Mouse (Mus musculus) heart, postnatal 0 days (tissue): ENCODE data around the gene Fbxl7. TPM values are rescaled to one million over a fixed set of nuclear protein-coding genes. Genes with fewer than 3 reads are reported as not detected.

Experiments used
- ATAC-seq: fragments of 200-750 bp; cut with Nextera tagmentation; 2 replicates; pipeline ENCODE4 v1.8.0; 2017; ENCODE audit warnings: low read depth, moderate number of reproducible peaks, moderate library complexity; ENCODE audit not compliant: insufficient read depth
- DNase-seq: peaks from one replicate; pipeline ENCODE4 v3.0.0-alpha.2; 2016; ENCODE audit warnings: low spot score
- H3K27ac ChIP-seq: fragments of 300-500 bp; sonication (generic); 2 replicates; pipeline ENCODE4 v1.5.1; 2014; ENCODE audit warnings: low read depth, mild to moderate bottlenecking
- H3K27me3 ChIP-seq: fragments of 300-500 bp; sonication (generic); 2 replicates; pipeline ENCODE4 v1.6.1; 2014; ENCODE audit warnings: low read length, mixed read lengths; ENCODE audit not compliant: control insufficient read depth, insufficient read depth
- H3K36me3 ChIP-seq: fragments of 300-500 bp; sonication (generic); replicated peaks from 2 replicates; pipeline ENCODE4 v1.6.1; 2014; ENCODE audit warnings: low read length, mixed read lengths; ENCODE audit not compliant: control insufficient read depth, insufficient read depth
- H3K4me1 ChIP-seq: fragments of 300-500 bp; sonication (generic); 2 replicates; pipeline ENCODE4 v1.6.1; 2014; ENCODE audit warnings: antibody characterized with exemption; ENCODE audit not compliant: control insufficient read depth, insufficient read depth
- H3K4me2 ChIP-seq: fragments of 300-500 bp; sonication (generic); 2 replicates; pipeline ENCODE4 v1.6.1; 2014; ENCODE audit warnings: low read depth, mild to moderate bottlenecking, low read length, moderate library complexity
- H3K4me3 ChIP-seq: fragments of 300-500 bp; sonication (generic); 2 replicates; pipeline ENCODE4 v1.5.1; 2014; ENCODE audit warnings: low read depth, low read length
- H3K9ac ChIP-seq: fragments of 300-500 bp; sonication (generic); replicated peaks from 2 replicates; pipeline ENCODE4 v1.6.1; 2014; ENCODE audit warnings: low read depth, low read length, mixed read lengths
- H3K9me3 ChIP-seq: fragments of 300-500 bp; sonication (generic); replicated peaks from 2 replicates; pipeline ENCODE4 v1.6.1; 2016; ENCODE audit warnings: low read length; ENCODE audit not compliant: control insufficient read depth
- CTCF ChIP-seq: IDR thresholded peaks from 2 replicates; pipeline ENCODE4 v1.5.1; 2016; ENCODE audit warnings: antibody characterized with exemption, control low read depth, low read depth
- EP300 ChIP-seq: IDR thresholded peaks from 2 replicates; pipeline ENCODE4 v1.6.1; 2016; ENCODE audit warnings: antibody characterized with exemption, low read depth
- WGBS: fragments of 180-500 bp; shearing (Covaris S2); extraction: QIAGEN DNeasy Blood & Tissue Kit; methylation state at CpG from one replicate; pipeline ENCODE4 v1.1.7; 2014; 5-methylcytosine and 5-hydroxymethylcytosine counted together
- polyA plus RNA-seq: library from polyadenylated mRNA; unstranded; fragments of >200 nt; fragmentation: Nextera tagmentation; extraction: Ambion mirVana; gene quantifications from 2 replicates; pipeline ENCODE4 v1.2.1, GENCODE M21; 2015
- total RNA-seq: library from RNA; depleted of rRNA; stranded (reverse); fragments of >200 nt; gene quantifications from 2 replicates; pipeline ENCODE4 v1.2.3, GENCODE M21; 2014; ENCODE audit warnings: low replicate concordance; rRNA removed

The Fbxl7 gene
- total RNA-seq: 6.8 and 7.4 TPM in 2 replicates
- 3.1 and 4.0 TPM in 2 replicates for polyA plus RNA-seq

- Histone ChIP-seq H3K4me3 (peak within 1 kb of the TSS; percentile 77), H3K4me1 (no peaks in the 10 kb centered on the region; the same call in 1 of the 2 replicates), H3K27me3 (no peaks in the 10 kb centered on the region), H3K36me3 (no peaks in the 10 kb centered on the region), H3K27ac (peak within 1 kb of the TSS; percentile 92), H3K9me3 (no peaks in the 10 kb centered on the region), H3K4me2 (peak within 1 kb of the TSS; percentile 92), H3K9ac (peak within 1 kb of the TSS; percentile 73)
- DNase-seq: peak; percentile 79
- peak; percentile 87 for ATAC-seq
- TF ChIP-seq EP300 (no peak), CTCF (peak; percentile 39)
- WGBS: under 1% methylated on average over 48 of the region's 58 CpGs
Measured at GRCm38 (mm10) chr15:26895251-26895711, at the start of gene Fbxl7. Gene Fbxl7 (minus strand): TSS chr15:26895580.

DNA sequence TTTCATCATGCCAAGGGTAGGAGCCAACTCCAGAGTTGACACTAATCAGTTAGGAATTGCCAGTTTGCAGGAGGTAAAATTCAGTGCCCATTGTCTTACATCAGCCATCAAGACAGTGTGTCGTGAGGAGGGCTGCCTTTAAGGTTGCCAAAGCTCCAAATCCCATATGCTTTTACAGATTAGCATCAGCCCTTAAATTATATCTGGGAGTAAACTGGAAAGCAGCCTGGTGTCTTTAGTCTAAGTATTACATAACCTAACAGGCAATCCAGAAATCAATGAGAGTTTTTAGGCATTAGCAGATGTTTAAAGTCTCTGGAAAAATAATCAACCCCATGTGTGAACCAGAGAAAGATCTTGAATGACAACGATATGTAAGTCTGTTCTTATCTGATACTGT, 26.6 kb upstream of the Fbxl7 start:
- no peak for DNase-seq
- no peak overlapping the region for H3K9ac ChIP-seq

GRCm38 (mm10) chr15:26913427-26913826, 18.0 kb upstream of the Fbxl7 start:
- H3K4me3 ChIP-seq: no peak overlapping the region
- no peak overlapping the region for H3K4me2 ChIP-seq
- no peak for TF ChIP-seq EP300
- TF ChIP-seq CTCF: no peak
- no peaks in the 10 kb centered on the region for H3K27me3 ChIP-seq
- ATAC-seq (no peak), DNase-seq (no peak)
- no peaks in the 10 kb centered on the region for H3K36me3 ChIP-seq
- no peak overlapping the region for H3K27ac ChIP-seq
- H3K9me3 ChIP-seq: no peaks in the 10 kb centered on the region
- no peak overlapping the region for H3K9ac ChIP-seq
- no peaks in the 10 kb centered on the region for H3K4me1 ChIP-seq

More for the DNA sequence above, 26.6 kb upstream of the Fbxl7 start:
- Histone ChIP-seq H3K27ac (no peak overlapping the region), H3K36me3 (no peaks in the 10 kb centered on the region), H3K4me1 (no peaks in the 10 kb centered on the region), H3K4me3 (no peak overlapping the region), H3K4me2 (no peak overlapping the region), H3K9me3 (no peaks in the 10 kb centered on the region; the same call in 1 of the 2 replicates), H3K27me3 (no peaks in the 10 kb centered on the region)
- TF ChIP-seq EP300: no peak
- ATAC-seq: no peak
- WGBS: 61% methylated on average over 2 of the region's 2 CpGs

- TF ChIP-seq CTCF (no peak), EP300 (no peak)
- Histone ChIP-seq H3K27ac (peak overlapping the region; percentile 92), H3K36me3 (no peaks in the 10 kb centered on the region), H3K4me3 (peak overlapping the region; percentile 77), H3K4me2 (peak overlapping the region; percentile 92), H3K27me3 (no peaks in the 10 kb centered on the region), H3K9ac (peak overlapping the region; percentile 73), H3K9me3 (no peaks in the 10 kb centered on the region), H3K4me1 (no peaks in the 10 kb centered on the region; the same call in 1 of the 2 replicates)
- under 1% methylated on average over 14 of the region's 14 CpGs for whole genome bisulfite sequencing
- DNase-seq: peak; percentile 46
- ATAC-seq: no peak
Measured at GRCm38 (mm10) chr15:26895761-26896160, 381 bp upstream of the Fbxl7 start.

DNA sequence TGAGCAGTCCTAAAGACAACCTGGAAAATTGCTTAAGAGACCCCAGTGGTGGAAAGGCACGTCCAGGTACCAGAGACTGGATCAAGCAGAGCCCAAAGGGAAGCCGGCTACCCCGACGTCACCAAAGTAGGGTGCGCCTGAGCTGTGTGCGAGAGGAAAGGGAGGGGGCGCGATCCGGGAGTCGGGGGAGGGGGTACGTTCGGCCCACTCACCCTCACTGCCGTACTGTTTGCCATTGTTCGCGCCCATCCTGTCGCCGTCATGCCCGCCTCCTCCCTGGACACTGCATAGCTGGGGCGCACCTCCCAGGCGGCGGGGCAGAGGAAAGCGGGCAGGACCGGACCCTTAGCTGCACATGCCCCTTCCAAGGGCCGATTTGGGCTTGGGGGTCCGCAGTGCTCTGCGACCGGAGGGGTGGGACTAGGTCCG, 565 bp downstream of the Fbxl7 start:
- H3K27ac ChIP-seq: peak overlapping the region; percentile 92
- under 1% methylated on average over 28 of the region's 28 CpGs for WGBS
- H3K27me3 ChIP-seq: no peaks in the 10 kb centered on the region
- peak overlapping the region; percentile 77 for H3K4me3 ChIP-seq
- peak; percentile 67 for ATAC-seq
- peak overlapping the region; percentile 92 for H3K4me2 ChIP-seq
- H3K4me1 ChIP-seq: no peaks in the 10 kb centered on the region; the same call in 1 of the 2 replicates
- H3K9me3 ChIP-seq: no peaks in the 10 kb centered on the region
- H3K36me3 ChIP-seq: no peaks in the 10 kb centered on the region
- TF ChIP-seq EP300: no peak
- TF ChIP-seq CTCF: no peak
- peak; percentile 17 for DNase-seq
- peak overlapping the region; percentile 73 for H3K9ac ChIP-seq
